Comparison of ENCODE assay signal across 1 mouse cellular context in genomic region chr8:3676131-3676992, GRCm38 (mm10).
TF ChIP-seq lines count a peak whose summit lies in the region.

Gene Trappc5, plus strand, starts transcription at chr8:3676299.

TF ChIP-seq in CH12.LX, 34 proteins besides CTCF, POLR2A, EP300 and RAD21 (continued from another document):
- TF ChIP-seq BHLHE40 (IDR thresholded peaks at IDR 0.05; ENCODE audit: low read depth, low read length) (peak; percentile 94), CHD2 (IDR thresholded peaks at IDR 0.05; ENCODE audit: low read length) (no peak), HCFC1 (IDR thresholded peaks at IDR 0.05; ENCODE audit: low read depth, low read length) (peak; percentile 84), NELFE (IDR thresholded peaks at IDR 0.05; ENCODE audit: low read depth, low read length) (peak; percentile 76), MYC (IDR thresholded peaks at IDR 0.05; ENCODE audit: low read depth, low read length) (peak; percentile 79), MEF2A (IDR thresholded peaks at IDR 0.05; ENCODE audit: borderline replicate concordance, low read depth, low read length) (peak; percentile 37; the same call in 1 of the 2 replicates), TCF12 (IDR thresholded peaks at IDR 0.05; ENCODE audit: low read depth, low read length) (peak; percentile 84), CHD1 (IDR thresholded peaks at IDR 0.05; ENCODE audit: low read depth, low read length) (no peak), ZNF384 (IDR thresholded peaks at IDR 0.05; ENCODE audit: low read depth, low read length) (peak; percentile 51; the same call in 1 of the 2 replicates), MAFK (IDR thresholded peaks at IDR 0.05; ENCODE audit: insufficient replicate concordance, low read length) (no peak), KAT2A (IDR thresholded peaks at IDR 0.05; ENCODE audit: insufficient replicate concordance, low read length) (peak; percentile 77; the same call in 1 of the 2 replicates), ELF1 (IDR thresholded peaks at IDR 0.05; ENCODE audit: low read depth, low read length) (peak; percentile 90), ZMIZ1 (IDR thresholded peaks at IDR 0.05; ENCODE audit: low read depth, low read length) (no peak; the same call in 1 of the 2 replicates)
TF ChIP-seq in CH12.LX: peak in this region for 18.
